ENCODE assay signal across 8 mouse cellular contexts in the genomic region with DNA sequence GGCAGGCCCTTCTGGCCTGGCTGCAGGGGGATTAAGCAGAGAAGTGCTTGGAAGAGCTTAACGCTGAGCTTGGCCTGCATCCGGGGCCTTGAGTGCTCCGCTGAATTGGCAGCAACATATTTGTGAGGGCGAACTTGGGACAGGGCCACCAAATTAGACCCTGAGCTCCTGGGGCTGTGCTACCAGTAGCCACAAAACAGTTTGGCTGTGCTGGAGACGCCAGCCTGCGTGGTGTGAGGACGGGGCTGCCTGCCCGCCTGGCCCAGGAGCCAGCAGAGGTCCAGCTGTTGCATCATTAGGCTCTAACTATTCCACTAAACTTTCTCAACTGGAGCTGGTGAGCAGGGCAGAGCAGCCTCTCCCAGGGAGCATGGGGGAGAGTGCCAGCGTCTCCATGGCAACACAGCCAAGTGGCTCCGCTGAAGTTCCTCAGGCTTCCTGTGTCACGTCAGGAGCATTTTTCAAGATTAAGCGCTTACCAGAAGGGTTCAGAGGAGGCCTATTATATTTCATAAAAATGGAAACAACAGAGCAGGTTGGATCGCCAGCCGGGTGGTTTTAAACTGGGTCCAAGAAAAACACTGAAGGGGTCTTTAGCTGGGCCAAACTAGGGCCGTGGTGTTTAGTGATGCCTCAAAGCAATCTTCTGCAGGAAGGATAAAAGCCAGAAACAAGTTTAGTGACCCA.
DNase-seq lines count a peak whose midpoint lies in the region; ATAC-seq and TF ChIP-seq lines count a peak whose summit lies in the region.

No protein-coding gene starts in this region.

- peak; percentile 92 for DNase-seq in adrenal gland, postnatal 36 days
- peak; percentile 61 for DNase-seq in embryo, embryonic 9.5 days (ENCODE audit: extremely low spot score)
- DNase-seq in gastrocnemius, postnatal 25 days, result peak; percentile 89
- peak; percentile 91 for DNase-seq in hindbrain, postnatal 0 days (ENCODE audit: low spot score)
- peak; percentile 58 to 84 for DNase-seq in left cerebral cortex, adult 8-10 months (ENCODE audit: low spot score in 2 of 2)
- peak; percentile 75 for DNase-seq in right cerebral cortex, postnatal 25 days

- peak overlapping the region; percentile 76 for H3K27ac ChIP-seq in hindbrain, postnatal 0 days

- H3K9ac ChIP-seq in hindbrain, postnatal 0 days (replicated peaks; ENCODE audit: low read length), result no peak overlapping the region

- H3K4me3 ChIP-seq in hindbrain, postnatal 0 days (ENCODE audit: low read length), result no peak overlapping the region

- H3K9me3 ChIP-seq in hindbrain, postnatal 0 days (ENCODE audit: low read length), result no peaks in the 10 kb centered on the region

- 11% methylated on average over 15 of the region's 15 CpGs for WGBS in hindbrain, postnatal 0 days

- H3K36me3 ChIP-seq in hindbrain, postnatal 0 days (ENCODE audit: insufficient read depth, low read length), result peaks cover 5% of the 10 kb centered on the region; the same call in 1 of the 2 replicates

- H3K4me1 ChIP-seq in hindbrain, postnatal 0 days (ENCODE audit: insufficient read depth, low read length), result peaks cover 33% of the 10 kb centered on the region

- no peak overlapping the region for H3K4me2 ChIP-seq in hindbrain, postnatal 0 days (ENCODE audit: low read depth, low read length)

- ATAC-seq in hindbrain, postnatal 0 days, result peak; percentile 83
- ATAC-seq in megakaryocyte progenitor cell, adult 5-6 weeks (replicated peaks; ENCODE audit: poor library complexity), result peak; percentile 24
- no peak for ATAC-seq in megakaryocyte-erythroid progenitor cell, adult 5-6 weeks (replicated peaks; ENCODE audit: low FRiP score, low TSS enrichment, poor library complexity, severe bottlenecking)

- no peaks in the 10 kb centered on the region for H3K27me3 ChIP-seq in hindbrain, postnatal 0 days (ENCODE audit: insufficient read depth, low read length)

- no peak for TF ChIP-seq CTCF in hindbrain, postnatal 0 days (IDR thresholded peaks at IDR 0.05; ENCODE audit: low read depth)
